Mouse (Mus musculus): Measurements from ENCODE around the gene Hbs1l. TPM values are rescaled to one million over a fixed set of nuclear protein-coding genes. Genes with fewer than 3 reads are reported as not detected.

The Hbs1l gene
- polyA plus RNA-seq, 1 experiment from 2014 or later, result 59.2 TPM

GRCm38 (mm10) chr10:21363297-21363696, 67.5 kb downstream of the Hbs1l start:
- no peak overlapping the region for H3K27ac ChIP-seq
- ATAC-seq (replicated peaks; ENCODE audit: insufficient number of reproducible peaks, insufficient read depth, low FRiP score, low read depth), result no peak
- 76% methylated on average over 4 of the region's 4 CpGs for WGBS
- no peak overlapping the region for H3K4me2 ChIP-seq
- no peaks in the 10 kb centered on the region for H3K4me1 ChIP-seq (replicated peaks)
- no peaks in the 10 kb centered on the region for H3K27me3 ChIP-seq
- no peak overlapping the region for H3K4me3 ChIP-seq
- peaks cover 31% of the 10 kb centered on the region for H3K36me3 ChIP-seq
- no peaks in the 10 kb centered on the region for H3K9me3 ChIP-seq (replicated peaks)
- no peak overlapping the region for H3K9ac ChIP-seq

DNA sequence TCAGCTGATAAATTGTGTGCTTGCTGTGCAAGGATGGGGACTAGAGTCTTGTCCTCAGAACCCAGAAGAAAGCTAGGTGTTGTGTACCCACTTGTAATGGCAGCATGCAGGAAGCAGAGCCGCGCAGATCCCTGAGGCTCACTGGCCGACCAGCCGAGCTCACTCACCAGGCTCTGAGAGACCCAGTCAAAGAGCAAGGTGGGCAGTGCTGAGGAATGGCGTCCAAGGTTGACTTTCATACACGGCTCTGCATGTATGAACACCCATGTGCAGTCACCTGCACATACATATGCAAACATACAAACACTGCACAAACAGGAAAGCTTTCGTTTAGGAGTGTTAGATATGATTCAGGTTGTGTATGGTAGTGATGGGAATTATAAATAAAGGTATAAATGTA, 69.2 kb downstream of the Hbs1l start:
- H3K4me3 ChIP-seq, result no peak overlapping the region
- WGBS, result 94% methylated on average over 7 of the region's 7 CpGs
- no peak for ATAC-seq (replicated peaks; ENCODE audit: insufficient number of reproducible peaks, insufficient read depth, low FRiP score, low read depth)
- peaks cover 41% of the 10 kb centered on the region for H3K36me3 ChIP-seq
- H3K9me3 ChIP-seq (replicated peaks), result no peaks in the 10 kb centered on the region
- no peak overlapping the region for H3K9ac ChIP-seq
- H3K27ac ChIP-seq, result no peak overlapping the region
- H3K27me3 ChIP-seq, result no peaks in the 10 kb centered on the region
- no peak overlapping the region for H3K4me2 ChIP-seq
- no peaks in the 10 kb centered on the region for H3K4me1 ChIP-seq (replicated peaks)

- Histone ChIP-seq H3K4me3 (no peak overlapping the region), H3K27me3 (no peaks in the 10 kb centered on the region), H3K4me2 (no peak overlapping the region), H3K9ac (no peak overlapping the region), H3K27ac (no peak overlapping the region), H3K9me3 (replicated peaks) (no peaks in the 10 kb centered on the region), H3K4me1 (replicated peaks) (no peaks in the 10 kb centered on the region), H3K36me3 (peaks cover 35% of the 10 kb centered on the region)
- ATAC-seq (replicated peaks; ENCODE audit: insufficient number of reproducible peaks, insufficient read depth, low FRiP score, low read depth), result no peak
- WGBS, result 70% methylated on average over 4 of the region's 4 CpGs
Measured at GRCm38 (mm10) chr10:21365897-21366296, 70.1 kb downstream of the Hbs1l start.

- H3K4me1 ChIP-seq (replicated peaks), result no peaks in the 10 kb centered on the region
- no peak overlapping the region for H3K4me2 ChIP-seq
- 0 out of 2 replicates have a peak, but pooled peaks have one; percentile 35 for ATAC-seq (replicated peaks; ENCODE audit: insufficient number of reproducible peaks, insufficient read depth, low FRiP score, low read depth)
- H3K4me3 ChIP-seq, result no peak overlapping the region
- H3K36me3 ChIP-seq, result peaks cover 31% of the 10 kb centered on the region
- 65% methylated on average over 3 of the region's 3 CpGs for WGBS
- H3K27me3 ChIP-seq, result no peaks in the 10 kb centered on the region
- no peak overlapping the region for H3K27ac ChIP-seq
- H3K9me3 ChIP-seq (replicated peaks), result no peaks in the 10 kb centered on the region
- H3K9ac ChIP-seq, result no peak overlapping the region
Measured at GRCm38 (mm10) chr10:21366471-21366870, 70.7 kb downstream of the Hbs1l start.

DNA sequence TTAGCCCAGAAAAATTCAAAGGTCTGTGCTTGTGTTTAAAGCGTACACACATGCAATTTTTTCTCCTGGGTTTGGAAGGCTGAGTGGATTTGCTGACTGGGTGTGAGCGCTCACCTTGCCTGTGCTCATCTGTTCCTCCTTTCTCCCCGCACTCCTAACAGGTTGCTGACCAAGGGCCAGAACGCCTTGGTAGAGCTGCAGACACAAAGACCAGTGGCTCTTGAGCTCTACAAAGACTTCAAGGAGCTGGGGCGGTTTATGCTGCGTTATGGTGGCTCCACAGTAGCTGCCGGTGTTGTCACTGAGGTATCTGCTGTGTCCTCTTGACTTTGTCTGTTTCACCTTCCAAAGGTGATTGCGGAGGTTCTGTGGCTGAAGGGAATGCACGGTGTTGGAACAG, 71.7 kb downstream of the Hbs1l start:
- Histone ChIP-seq H3K9me3 (replicated peaks) (no peaks in the 10 kb centered on the region), H3K4me3 (no peak overlapping the region), H3K27ac (no peak overlapping the region), H3K4me2 (no peak overlapping the region), H3K36me3 (peaks cover 31% of the 10 kb centered on the region), H3K27me3 (no peaks in the 10 kb centered on the region), H3K4me1 (replicated peaks) (no peaks in the 10 kb centered on the region), H3K9ac (no peak overlapping the region)
- WGBS, result 91% methylated on average over 9 of the region's 9 CpGs
- no peak for ATAC-seq (replicated peaks; ENCODE audit: insufficient number of reproducible peaks, insufficient read depth, low FRiP score, low read depth)

DNA sequence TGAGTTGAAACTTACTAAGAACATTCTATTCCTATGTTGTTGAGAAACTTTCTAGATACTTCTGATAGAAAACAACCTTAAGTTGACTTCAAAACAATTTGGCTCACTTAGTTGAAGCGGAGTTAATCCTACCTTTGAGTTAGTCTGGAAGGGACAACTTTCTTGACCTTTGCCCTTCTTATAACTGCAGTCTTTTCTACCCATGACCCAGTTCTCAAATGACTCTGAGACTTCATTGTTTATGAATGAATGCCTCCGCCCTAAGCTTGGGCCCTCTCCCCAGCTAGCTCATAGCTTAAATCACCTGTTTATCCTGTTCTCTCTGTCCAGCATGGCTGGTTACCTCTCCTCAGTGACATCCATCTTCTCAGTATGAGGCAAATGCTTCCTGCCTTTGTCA, 73.8 kb downstream of the Hbs1l start:
- Histone ChIP-seq H3K27me3 (no peaks in the 10 kb centered on the region), H3K36me3 (peaks cover 27% of the 10 kb centered on the region), H3K9me3 (replicated peaks) (no peaks in the 10 kb centered on the region), H3K27ac (no peak overlapping the region), H3K9ac (no peak overlapping the region), H3K4me2 (no peak overlapping the region), H3K4me1 (replicated peaks) (no peaks in the 10 kb centered on the region), H3K4me3 (no peak overlapping the region)
- WGBS, result 92% methylated on average over 2 of the region's 2 CpGs
- ATAC-seq (replicated peaks; ENCODE audit: insufficient number of reproducible peaks, insufficient read depth, low FRiP score, low read depth), result no peak

- peaks cover 18% of the 10 kb centered on the region for H3K36me3 ChIP-seq
- H3K9ac ChIP-seq, result no peak overlapping the region
- no peak for ATAC-seq (replicated peaks; ENCODE audit: insufficient number of reproducible peaks, insufficient read depth, low FRiP score, low read depth)
- no peaks in the 10 kb centered on the region for H3K4me1 ChIP-seq (replicated peaks)
- H3K9me3 ChIP-seq (replicated peaks), result no peaks in the 10 kb centered on the region
- no peaks in the 10 kb centered on the region for H3K27me3 ChIP-seq
- H3K4me2 ChIP-seq, result no peak overlapping the region
- H3K4me3 ChIP-seq, result no peak overlapping the region
- no peak overlapping the region for H3K27ac ChIP-seq
- WGBS, result 94% methylated on average over 6 of the region's 6 CpGs
Measured at GRCm38 (mm10) chr10:21372271-21372670, 76.5 kb downstream of the Hbs1l start.

- H3K27me3 ChIP-seq, result 0 out of 2 replicates have a peak, but pooled peaks cover 3% of the 10 kb centered on the region
- no peaks in the 10 kb centered on the region for H3K36me3 ChIP-seq
- no peak within 1 kb of the TSS for H3K27ac ChIP-seq
- ATAC-seq (replicated peaks; ENCODE audit: insufficient number of reproducible peaks, insufficient read depth, low FRiP score, low read depth), result no peak
- H3K9me3 ChIP-seq (replicated peaks), result no peaks in the 10 kb centered on the region
- H3K4me2 ChIP-seq, result no peak within 1 kb of the TSS
- no peak within 1 kb of the TSS for H3K9ac ChIP-seq
- no peaks in the 10 kb centered on the region for H3K4me1 ChIP-seq (replicated peaks)
- no peak within 1 kb of the TSS for H3K4me3 ChIP-seq
- WGBS, result 79% methylated on average over 13 of the region's 13 CpGs
Measured at GRCm38 (mm10) chr10:21376682-21377473, 81.1 kb downstream of the Hbs1l start, which contains the start of gene Aldh8a1. Gene Aldh8a1, plus strand, starts transcription at chr10:21377291.

GRCm38 (mm10) chr10:21378196-21378944, 82.6 kb downstream of the Hbs1l start:
- no peaks in the 10 kb centered on the region for H3K36me3 ChIP-seq
- H3K4me1 ChIP-seq (replicated peaks), result no peaks in the 10 kb centered on the region
- no peak overlapping the region for H3K9ac ChIP-seq
- H3K9me3 ChIP-seq (replicated peaks), result no peaks in the 10 kb centered on the region
- ATAC-seq (replicated peaks; ENCODE audit: insufficient number of reproducible peaks, insufficient read depth, low FRiP score, low read depth), result no peak
- no peak overlapping the region for H3K4me2 ChIP-seq
- H3K4me3 ChIP-seq, result no peak overlapping the region
- WGBS, result 65% methylated on average over 9 of the region's 9 CpGs
- H3K27me3 ChIP-seq, result 0 out of 2 replicates have a peak, but pooled peaks cover 3% of the 10 kb centered on the region
- H3K27ac ChIP-seq, result no peak overlapping the region

GRCm38 (mm10) chr10:21382914-21383313, 87.1 kb downstream of the Hbs1l start:
- 12% methylated on average over 6 of the region's 6 CpGs for WGBS
- Histone ChIP-seq H3K27ac (no peak overlapping the region), H3K4me1 (replicated peaks) (no peaks in the 10 kb centered on the region), H3K9me3 (replicated peaks) (no peaks in the 10 kb centered on the region), H3K36me3 (no peaks in the 10 kb centered on the region), H3K4me3 (no peak overlapping the region), H3K4me2 (no peak overlapping the region), H3K27me3 (0 out of 2 replicates have a peak, but pooled peaks cover 3% of the 10 kb centered on the region), H3K9ac (no peak overlapping the region)
- ATAC-seq (replicated peaks; ENCODE audit: insufficient number of reproducible peaks, insufficient read depth, low FRiP score, low read depth), result no peak

GRCm38 (mm10) chr10:21385111-21385663, 89.4 kb downstream of the Hbs1l start:
- H3K27ac ChIP-seq, result no peak overlapping the region
- no peak overlapping the region for H3K9ac ChIP-seq
- 0 out of 2 replicates have a peak, but pooled peaks cover 3% of the 10 kb centered on the region for H3K27me3 ChIP-seq
- 62% methylated on average over 3 of the region's 3 CpGs for WGBS
- no peak overlapping the region for H3K4me3 ChIP-seq
- H3K36me3 ChIP-seq, result no peaks in the 10 kb centered on the region
- no peaks in the 10 kb centered on the region for H3K4me1 ChIP-seq (replicated peaks)
- no peak for ATAC-seq (replicated peaks; ENCODE audit: insufficient number of reproducible peaks, insufficient read depth, low FRiP score, low read depth)
- H3K9me3 ChIP-seq (replicated peaks), result no peaks in the 10 kb centered on the region
- H3K4me2 ChIP-seq, result no peak overlapping the region
